Mouse (Mus musculus) monocyte, adult 2 months (primary cell): ENCODE data around the gene Acsl6.
"Not testable (repeated sequence)": the region's sequence is repeated elsewhere in the genome, so short reads cannot be mapped to it uniquely, and the experiment has no call there.

ENCODE experiments used
- DNase-seq, 2 experiments: peaks; one replicate each; pipeline ENCODE4 v3.0.0; 2022; ENCODE audit warnings: low spot score in 2 of 2, low read depth in 1 of 2

Gene Acsl6

GRCm38 (mm10) chr11:54390386-54390785 lies 86.8 kb downstream of the Acsl6 start:
- no peak for DNase-seq

GRCm38 (mm10) chr11:54391326-54391725 lies 87.7 kb downstream of the Acsl6 start:
- no peak for DNase-seq

DNA sequence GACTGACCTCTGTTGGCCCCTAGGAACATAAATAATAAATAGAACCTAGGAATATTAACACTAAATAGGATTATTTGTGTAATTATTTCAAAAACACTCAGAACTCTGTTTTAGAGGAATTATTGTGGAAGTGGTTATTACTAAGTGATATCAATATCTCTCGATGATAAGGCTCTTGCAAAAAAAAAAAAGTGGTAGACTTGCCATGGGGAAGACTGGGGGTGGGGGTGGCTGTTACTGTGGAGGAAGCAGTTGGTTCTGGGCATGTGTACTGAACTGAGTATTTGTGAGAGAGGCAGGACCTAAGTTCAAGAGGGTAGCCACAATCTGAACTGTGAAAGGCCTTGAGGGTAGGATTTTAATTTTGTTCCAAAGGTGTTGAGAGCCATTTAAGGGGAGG lies 93.1 kb downstream of the Acsl6 start:
- DNase-seq = no peak

- DNase-seq = no peak
Measured at GRCm38 (mm10) chr11:54398058-54398457, 94.5 kb downstream of the Acsl6 start.

GRCm38 (mm10) chr11:54400803-54401202 lies 97.2 kb downstream of the Acsl6 start:
- DNase-seq = not testable (repeated sequence)

- no peak for DNase-seq
Measured at GRCm38 (mm10) chr11:54404885-54405284, 101.3 kb downstream of the Acsl6 start.

GRCm38 (mm10) chr11:54406930-54407546 lies 103.4 kb downstream of the Acsl6 start:
- no peak for DNase-seq

DNA sequence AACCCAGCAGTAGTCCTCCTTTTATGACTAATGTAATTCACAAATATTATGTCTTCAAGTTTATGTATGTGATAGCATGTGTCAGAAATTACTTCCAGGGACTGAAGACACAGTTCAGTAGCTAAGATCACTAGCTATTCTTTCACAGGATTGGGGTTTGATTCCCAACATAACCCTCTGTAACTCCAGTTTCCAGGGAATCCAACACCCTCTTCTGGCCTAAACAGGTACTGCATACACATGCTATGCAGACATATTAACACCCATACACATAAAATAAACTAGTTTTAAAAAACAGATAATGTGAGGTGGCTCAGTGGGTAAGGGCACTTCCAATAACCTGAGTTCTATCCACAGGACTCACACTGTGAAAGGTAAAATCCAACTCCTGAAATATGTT lies 107.0 kb downstream of the Acsl6 start:
- DNase-seq = no peak

- no peak for DNase-seq
Measured at GRCm38 (mm10) chr11:54413017-54413416, 109.4 kb downstream of the Acsl6 start.
